Mouse (Mus musculus) lung, postnatal 0 days (tissue): ENCODE data around the gene Blnk.

ENCODE experiments used
- CTCF ChIP-seq: IDR thresholded peaks from 2 replicates; pipeline ENCODE4 v1.5.1; 2016; ENCODE audit warnings: antibody characterized with exemption, mild to moderate bottlenecking
- EP300 ChIP-seq: IDR thresholded peaks from 2 replicates; pipeline ENCODE4 v1.6.1; 2016; ENCODE audit warnings: antibody characterized with exemption, mild to moderate bottlenecking, control low read depth

DNA sequence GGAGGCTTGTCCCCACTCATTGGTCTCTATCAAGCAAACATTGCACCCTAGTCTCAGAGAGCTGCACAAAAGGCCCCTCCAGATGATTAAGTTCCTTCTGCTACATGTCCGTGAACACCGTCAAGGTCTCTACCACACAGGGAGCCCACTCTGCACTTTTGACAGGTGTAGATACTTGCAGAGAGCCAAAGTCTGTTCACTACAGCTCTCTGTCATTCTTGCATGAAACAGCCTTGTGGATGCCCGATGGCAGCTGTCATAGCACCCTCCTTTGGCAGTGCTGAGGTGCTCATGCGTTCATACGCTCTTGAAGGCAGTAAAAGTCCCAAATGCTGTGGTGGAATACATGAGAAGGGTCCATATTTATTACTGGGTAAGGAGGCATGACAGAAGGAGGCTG, 32.7 kb upstream of the Blnk start:
- TF ChIP-seq CTCF (no peak), EP300 (no peak)
